Mouse (Mus musculus) heart, embryonic 12.5 days (tissue): Measurements from ENCODE around the gene Tmcc3. TPM values are rescaled to one million over a fixed set of nuclear protein-coding genes. Genes with fewer than 3 reads are reported as not detected.
A peak's percentile ranks its signal among the peaks of the same experiment; 100 is the strongest.

Experiments
- ATAC-seq: fragments of 200-750 bp; cut with Nextera tagmentation; 2 replicates; pipeline ENCODE4 v1.8.0; 2017; ENCODE audit warnings: moderate TSS enrichment, moderate library complexity; ENCODE audit not compliant: insufficient number of reproducible peaks, low FRiP score
- H3K27ac ChIP-seq: fragments of 300-500 bp; sonication (generic); 2 replicates; pipeline ENCODE4 v1.5.1; 2016; ENCODE audit warnings: mild to moderate bottlenecking, moderate library complexity; ENCODE audit not compliant: poor library complexity, severe bottlenecking
- H3K27me3 ChIP-seq: fragments of 300-500 bp; sonication (generic); replicated peaks from 2 replicates; pipeline ENCODE4 v1.6.1; 2016; ENCODE audit warnings: mild to moderate bottlenecking, moderate library complexity
- H3K36me3 ChIP-seq: fragments of 300-500 bp; sonication (generic); 2 replicates; pipeline ENCODE4 v1.6.1; 2016; ENCODE audit warnings: mild to moderate bottlenecking, moderate library complexity
- H3K4me1 ChIP-seq: fragments of 300-500 bp; sonication (generic); replicated peaks from 2 replicates; pipeline ENCODE4 v1.6.1; 2016; ENCODE audit warnings: mild to moderate bottlenecking
- H3K4me2 ChIP-seq: fragments of 300-500 bp; sonication (generic); 2 replicates; pipeline ENCODE4 v1.6.1; 2016; ENCODE audit warnings: mild to moderate bottlenecking, moderate library complexity
- H3K4me3 ChIP-seq: fragments of 300-500 bp; sonication (generic); 2 replicates; pipeline ENCODE4 v1.5.1; 2016; ENCODE audit warnings: mild to moderate bottlenecking
- H3K9ac ChIP-seq: fragments of 300-500 bp; sonication (generic); 2 replicates; pipeline ENCODE4 v1.6.1; 2016; ENCODE audit warnings: mild to moderate bottlenecking, moderate library complexity
- H3K9me3 ChIP-seq: fragments of 300-500 bp; sonication (generic); replicated peaks from 2 replicates; pipeline ENCODE4 v1.6.1; 2016; ENCODE audit warnings: mild to moderate bottlenecking, moderate library complexity
- WGBS: fragments of 180-500 bp; shearing (Covaris S2); methylation state at CpG from one replicate; pipeline ENCODE4 v1.1.7; 2016; 5-methylcytosine and 5-hydroxymethylcytosine counted together
- polyA plus RNA-seq: library from polyadenylated mRNA; unstranded; fragments of >200 nt; fragmentation: Nextera tagmentation; extraction: Ambion mirVana; gene quantifications from 2 replicates; pipeline ENCODE4 v1.2.1, GENCODE M21; 2016

Gene Tmcc3
- polyA plus RNA-seq, 1 experiment from 2014 or later = 10.2 TPM

- Histone ChIP-seq H3K4me2 (no peak overlapping the region), H3K27me3 (no peaks in the 10 kb centered on the region), H3K27ac (0 out of 2 replicates have a peak overlapping the region, but pooled peaks have one; percentile 12), H3K4me1 (peaks cover 30% of the 10 kb centered on the region), H3K9ac (no peak overlapping the region), H3K36me3 (no peaks in the 10 kb centered on the region), H3K9me3 (no peaks in the 10 kb centered on the region; the same call in 1 of the 2 replicates), H3K4me3 (no peak overlapping the region)
- 84% methylated on average over 6 of the region's 6 CpGs for WGBS
- ATAC-seq = no peak
These were observed 239.8 kb downstream of the Tmcc3 start for GRCm38 (mm10) chr10:94551511-94551910.

DNA sequence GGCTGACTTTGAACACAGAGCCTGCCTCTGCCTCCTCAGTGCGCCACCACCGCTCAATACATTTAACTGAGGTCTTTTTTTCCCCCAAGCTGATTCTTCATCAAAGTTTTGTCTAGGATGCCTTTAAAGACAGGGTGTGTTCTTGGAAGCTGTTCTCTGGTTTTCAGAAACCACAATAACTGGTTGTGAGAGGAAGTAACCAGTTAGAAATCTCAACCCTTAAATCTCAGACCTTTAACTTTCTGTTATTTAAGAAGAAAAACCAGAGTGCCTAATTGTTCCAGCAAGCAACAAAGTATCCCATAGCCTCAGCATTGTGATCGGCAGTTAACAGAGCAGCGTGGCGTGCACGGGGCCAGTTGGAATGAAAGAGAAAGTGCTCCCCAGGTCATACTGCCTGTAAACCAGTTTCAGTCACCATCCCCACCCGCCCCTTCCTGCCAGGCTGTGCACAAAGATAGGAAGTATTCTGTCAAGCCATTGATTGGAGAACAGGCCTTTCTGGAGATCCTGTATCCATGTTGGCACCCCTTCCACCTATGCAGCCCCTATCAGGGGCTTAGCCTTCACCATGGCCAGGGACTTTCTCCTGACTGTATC, 240.3 kb downstream of the Tmcc3 start:
- no peak overlapping the region for H3K4me2 ChIP-seq
- no peak overlapping the region for H3K9ac ChIP-seq
- no peaks in the 10 kb centered on the region for H3K27me3 ChIP-seq
- H3K9me3 ChIP-seq = no peaks in the 10 kb centered on the region; the same call in 1 of the 2 replicates
- 65% methylated on average over 7 of the region's 7 CpGs for whole genome bisulfite sequencing
- no peaks in the 10 kb centered on the region for H3K36me3 ChIP-seq
- no peak overlapping the region for H3K27ac ChIP-seq
- H3K4me1 ChIP-seq = peaks cover 29% of the 10 kb centered on the region
- no peak for ATAC-seq
- H3K4me3 ChIP-seq = no peak overlapping the region

DNA sequence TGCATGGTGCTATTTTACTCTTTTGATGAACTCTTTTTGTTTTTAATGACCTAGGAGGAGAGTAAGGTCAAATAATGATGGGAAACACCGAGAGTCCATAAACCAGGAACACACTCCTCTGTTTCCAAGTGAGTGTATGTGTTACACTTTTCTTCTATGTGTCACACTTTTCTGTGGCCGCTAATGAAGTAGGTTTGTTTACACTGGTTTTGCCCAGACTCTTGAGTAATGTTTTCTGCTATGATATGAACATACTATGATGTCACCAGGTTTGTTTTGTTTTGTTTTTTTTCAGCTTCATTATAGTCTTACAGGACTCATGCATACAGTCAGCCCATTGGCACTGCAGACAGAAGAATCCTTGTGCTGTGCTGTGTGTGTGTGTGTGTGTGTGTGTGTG, 243.6 kb downstream of the Tmcc3 start:
- no peaks in the 10 kb centered on the region for H3K9me3 ChIP-seq
- H3K27ac ChIP-seq = no peak overlapping the region
- peaks cover 36% of the 10 kb centered on the region for H3K4me1 ChIP-seq
- H3K36me3 ChIP-seq = no peaks in the 10 kb centered on the region
- no peak overlapping the region for H3K4me2 ChIP-seq
- no peak for ATAC-seq
- H3K4me3 ChIP-seq = no peak overlapping the region
- H3K9ac ChIP-seq = no peak overlapping the region
- no peaks in the 10 kb centered on the region for H3K27me3 ChIP-seq
- 81% methylated on average over 2 of the region's 2 CpGs for WGBS

GRCm38 (mm10) chr10:94557428-94558149, 245.8 kb downstream of the Tmcc3 start:
- H3K4me2 ChIP-seq = no peak overlapping the region
- H3K9me3 ChIP-seq = no peaks in the 10 kb centered on the region
- H3K4me1 ChIP-seq = peaks cover 28% of the 10 kb centered on the region
- 41% methylated on average over 6 of the region's 6 CpGs for WGBS
- H3K9ac ChIP-seq = no peak overlapping the region
- H3K4me3 ChIP-seq = no peak overlapping the region
- H3K27me3 ChIP-seq = no peaks in the 10 kb centered on the region
- no peaks in the 10 kb centered on the region for H3K36me3 ChIP-seq
- ATAC-seq = no peak
- peak overlapping the region; percentile 35; the same call in 1 of the 2 replicates for H3K27ac ChIP-seq

DNA sequence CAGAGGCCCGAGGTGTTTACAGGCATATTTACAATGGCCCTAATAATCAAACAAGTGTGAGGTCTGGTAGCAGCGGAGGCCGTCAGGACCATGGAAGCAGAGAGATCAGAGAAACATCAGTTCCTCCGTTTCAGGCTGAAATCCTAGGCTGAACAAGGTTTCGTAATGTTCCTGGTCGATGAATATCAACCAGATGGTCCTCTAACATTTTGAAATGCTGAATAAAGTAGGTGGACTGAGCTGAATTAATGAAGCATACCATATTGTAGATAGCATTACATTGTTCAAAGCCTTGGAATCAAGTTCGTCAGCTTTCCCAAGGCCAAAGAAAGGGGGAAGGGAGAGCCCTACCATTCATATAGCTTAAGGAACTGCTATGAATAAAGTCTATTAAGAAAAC, 247.1 kb downstream of the Tmcc3 start:
- Histone ChIP-seq H3K4me2 (no peak overlapping the region), H3K27ac (no peak overlapping the region), H3K27me3 (no peaks in the 10 kb centered on the region), H3K9ac (no peak overlapping the region), H3K36me3 (no peaks in the 10 kb centered on the region), H3K4me1 (peaks cover 28% of the 10 kb centered on the region), H3K4me3 (no peak overlapping the region), H3K9me3 (no peaks in the 10 kb centered on the region)
- no peak for ATAC-seq
- 83% methylated on average over 7 of the region's 7 CpGs for WGBS

DNA sequence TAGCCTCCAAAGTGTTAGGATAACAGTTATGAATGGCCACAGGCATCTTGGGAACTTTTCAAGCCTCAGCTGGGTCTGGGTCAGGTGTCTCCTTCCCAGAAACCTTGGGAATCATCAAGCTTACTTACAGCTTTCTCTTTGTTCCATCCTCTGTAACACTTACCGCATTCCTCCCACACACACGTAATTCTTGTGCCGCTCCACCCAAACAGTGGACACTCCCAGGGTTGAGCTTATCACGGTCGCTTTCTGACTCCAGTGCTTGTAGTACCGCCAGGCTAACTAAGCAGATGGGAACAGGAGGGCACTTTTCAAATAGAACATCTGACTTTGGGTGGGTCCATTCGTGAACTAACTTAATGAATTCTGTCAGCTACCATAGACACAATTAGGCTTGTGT, 249.6 kb downstream of the Tmcc3 start:
- no peaks in the 10 kb centered on the region for H3K9me3 ChIP-seq
- peaks cover 46% of the 10 kb centered on the region for H3K4me1 ChIP-seq
- H3K27ac ChIP-seq = peak overlapping the region; percentile 32; the same call in 1 of the 2 replicates
- peak overlapping the region; percentile 10; the same call in 1 of the 2 replicates for H3K4me2 ChIP-seq
- WGBS = 17% methylated on average over 7 of the region's 7 CpGs
- H3K9ac ChIP-seq = no peak overlapping the region
- ATAC-seq = 0 out of 2 replicates have a peak, but pooled peaks have one; percentile 34
- H3K27me3 ChIP-seq = no peaks in the 10 kb centered on the region
- no peak overlapping the region for H3K4me3 ChIP-seq
- H3K36me3 ChIP-seq = no peaks in the 10 kb centered on the region

DNA sequence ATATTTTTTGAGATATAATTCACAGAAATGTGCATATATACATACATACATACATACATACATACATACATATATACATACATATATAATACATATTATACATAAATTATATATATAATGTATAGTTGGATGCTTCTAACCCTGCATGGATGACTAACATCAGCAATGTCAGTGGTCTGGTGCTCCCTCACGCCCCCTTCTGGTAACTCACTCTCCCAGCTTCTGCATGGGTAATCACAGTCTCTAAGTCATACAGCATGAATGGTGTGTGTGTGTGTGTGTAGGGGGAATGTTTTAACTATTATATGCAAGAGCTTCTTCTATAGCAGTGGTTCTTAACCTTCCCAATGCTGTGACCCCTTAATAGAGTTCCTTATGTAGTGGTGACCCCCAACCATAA, 250.4 kb downstream of the Tmcc3 start:
- Histone ChIP-seq H3K4me2 (no peak overlapping the region), H3K4me1 (peaks cover 47% of the 10 kb centered on the region), H3K9me3 (no peaks in the 10 kb centered on the region), H3K27me3 (no peaks in the 10 kb centered on the region), H3K27ac (no peak overlapping the region), H3K9ac (no peak overlapping the region), H3K4me3 (no peak overlapping the region), H3K36me3 (no peaks in the 10 kb centered on the region)
- ATAC-seq = no peak
- 47% methylated on average over 1 of the region's 1 CpGs for WGBS

GRCm38 (mm10) chr10:94562991-94563390, 251.2 kb downstream of the Tmcc3 start:
- 81% methylated on average over 3 of the region's 3 CpGs for WGBS
- Histone ChIP-seq H3K36me3 (no peaks in the 10 kb centered on the region), H3K9me3 (no peaks in the 10 kb centered on the region), H3K4me1 (peaks cover 39% of the 10 kb centered on the region), H3K9ac (no peak overlapping the region), H3K27ac (no peak overlapping the region), H3K4me3 (no peak overlapping the region), H3K27me3 (no peaks in the 10 kb centered on the region), H3K4me2 (no peak overlapping the region)
- ATAC-seq = no peak

- Histone ChIP-seq H3K9ac (no peak overlapping the region), H3K9me3 (no peaks in the 10 kb centered on the region), H3K4me2 (no peak overlapping the region), H3K4me1 (peaks cover 48% of the 10 kb centered on the region), H3K27ac (peak overlapping the region; percentile 80), H3K27me3 (no peaks in the 10 kb centered on the region), H3K4me3 (no peak overlapping the region), H3K36me3 (no peaks in the 10 kb centered on the region)
- ATAC-seq = peak; percentile 83
- WGBS = 12% methylated on average over 7 of the region's 7 CpGs
These were observed 253.9 kb downstream of the Tmcc3 start for GRCm38 (mm10) chr10:94565410-94566221.

GRCm38 (mm10) chr10:94566222-94566868, 254.6 kb downstream of the Tmcc3 start:
- ATAC-seq = no peak
- no peaks in the 10 kb centered on the region for H3K9me3 ChIP-seq
- no peak overlapping the region for H3K9ac ChIP-seq
- H3K4me1 ChIP-seq = peaks cover 45% of the 10 kb centered on the region
- H3K27me3 ChIP-seq = no peaks in the 10 kb centered on the region
- WGBS = 59% methylated on average over 21 of the region's 21 CpGs
- H3K4me2 ChIP-seq = no peak overlapping the region
- H3K4me3 ChIP-seq = no peak overlapping the region
- H3K27ac ChIP-seq = peak overlapping the region; percentile 80
- H3K36me3 ChIP-seq = no peaks in the 10 kb centered on the region

- no peak overlapping the region for H3K27ac ChIP-seq
These were observed 255.5 kb downstream of the Tmcc3 start for GRCm38 (mm10) chr10:94567251-94567650.

More at GRCm38 (mm10) chr10:94567251-94567650, 255.5 kb downstream of the Tmcc3 start:
- peaks cover 44% of the 10 kb centered on the region for H3K4me1 ChIP-seq
- no peak overlapping the region for H3K4me3 ChIP-seq
- H3K36me3 ChIP-seq = no peaks in the 10 kb centered on the region
- no peak for ATAC-seq
- no peak overlapping the region for H3K4me2 ChIP-seq
- WGBS = 80% methylated on average over 6 of the region's 6 CpGs
- H3K27me3 ChIP-seq = no peaks in the 10 kb centered on the region
- no peak overlapping the region for H3K9ac ChIP-seq
- no peaks in the 10 kb centered on the region for H3K9me3 ChIP-seq
